Mouse (Mus musculus): ENCODE data around the gene Mybph. TPM values are rescaled to one million over a fixed set of nuclear protein-coding genes. Genes with fewer than 3 reads are reported as not detected.

Mybph gene
- polyA plus RNA-seq, 1 experiment = 0.89 TPM

GRCm38 (mm10) chr1:134212351-134212750 lies 19.1 kb downstream of the Mybph start:
- DNase-seq = no peak
- no peak overlapping the region for H3K27ac ChIP-seq (ENCODE audit: insufficient read depth, low read depth, low read length)
- H3K36me3 ChIP-seq (ENCODE audit: control insufficient read depth, insufficient read depth, low read length) = no peaks in the 10 kb centered on the region
- 0 out of 2 replicates have a peak, but pooled peaks cover 4% of the 10 kb centered on the region for H3K4me1 ChIP-seq (ENCODE audit: control insufficient read depth, insufficient read depth, low read length)
- no peak for TF ChIP-seq CTCF (conservative IDR thresholded peaks at IDR 0.05; ENCODE audit: insufficient read depth, insufficient read length, low read depth, low read length)
- TF ChIP-seq POLR2A (IDR thresholded peaks at IDR 0.05; ENCODE audit: low read depth, low read length) = no peak
- no peaks in the 10 kb centered on the region for H3K27me3 ChIP-seq (replicated peaks; ENCODE audit: control insufficient read depth, insufficient read depth, low read length)
- 77% methylated on average over 6 of the region's 6 CpGs for WGBS
- H3K4me3 ChIP-seq (ENCODE audit: insufficient read depth, low read depth, low read length) = no peak overlapping the region

GRCm38 (mm10) chr1:134213405-134213804 lies 20.2 kb downstream of the Mybph start:
- TF ChIP-seq CTCF (conservative IDR thresholded peaks at IDR 0.05; ENCODE audit: insufficient read depth, insufficient read length, low read depth, low read length) (no peak), POLR2A (IDR thresholded peaks at IDR 0.05; ENCODE audit: low read depth, low read length) (no peak)
- Histone ChIP-seq H3K4me3 (ENCODE audit: insufficient read depth, low read depth, low read length) (no peak overlapping the region), H3K27ac (ENCODE audit: insufficient read depth, low read depth, low read length) (no peak overlapping the region), H3K36me3 (ENCODE audit: control insufficient read depth, insufficient read depth, low read length) (no peaks in the 10 kb centered on the region), H3K4me1 (ENCODE audit: control insufficient read depth, insufficient read depth, low read length) (0 out of 2 replicates have a peak, but pooled peaks cover 4% of the 10 kb centered on the region), H3K27me3 (replicated peaks; ENCODE audit: control insufficient read depth, insufficient read depth, low read length) (no peaks in the 10 kb centered on the region)
- WGBS = 72% methylated on average over 7 of the region's 7 CpGs
- DNase-seq = no peak

- TF ChIP-seq POLR2A (IDR thresholded peaks at IDR 0.05; ENCODE audit: low read depth, low read length) = no peak
- no peak for TF ChIP-seq CTCF (conservative IDR thresholded peaks at IDR 0.05; ENCODE audit: insufficient read depth, insufficient read length, low read depth, low read length)
- no peaks in the 10 kb centered on the region for H3K36me3 ChIP-seq (ENCODE audit: control insufficient read depth, insufficient read depth, low read length)
- peak; percentile 31 for DNase-seq
- WGBS = 52% methylated on average over 7 of the region's 7 CpGs
- H3K4me1 ChIP-seq (ENCODE audit: control insufficient read depth, insufficient read depth, low read length) = 0 out of 2 replicates have a peak, but pooled peaks cover 4% of the 10 kb centered on the region
- H3K4me3 ChIP-seq (ENCODE audit: insufficient read depth, low read depth, low read length) = no peak overlapping the region
- H3K27ac ChIP-seq (ENCODE audit: insufficient read depth, low read depth, low read length) = no peak overlapping the region
- no peaks in the 10 kb centered on the region for H3K27me3 ChIP-seq (replicated peaks; ENCODE audit: control insufficient read depth, insufficient read depth, low read length)
These were observed 21.8 kb downstream of the Mybph start for GRCm38 (mm10) chr1:134215059-134215458.

- Histone ChIP-seq H3K4me1 (ENCODE audit: control insufficient read depth, insufficient read depth, low read length) (0 out of 2 replicates have a peak, but pooled peaks cover 4% of the 10 kb centered on the region), H3K27ac (ENCODE audit: insufficient read depth, low read depth, low read length) (no peak overlapping the region), H3K36me3 (ENCODE audit: control insufficient read depth, insufficient read depth, low read length) (no peaks in the 10 kb centered on the region), H3K4me3 (ENCODE audit: insufficient read depth, low read depth, low read length) (no peak overlapping the region), H3K27me3 (replicated peaks; ENCODE audit: control insufficient read depth, insufficient read depth, low read length) (no peaks in the 10 kb centered on the region)
- WGBS = 70% methylated on average over 11 of the region's 11 CpGs
- no peak for TF ChIP-seq POLR2A (IDR thresholded peaks at IDR 0.05; ENCODE audit: low read depth, low read length)
- no peak for TF ChIP-seq CTCF (conservative IDR thresholded peaks at IDR 0.05; ENCODE audit: insufficient read depth, insufficient read length, low read depth, low read length)
- DNase-seq = no peak
These were observed 22.7 kb downstream of the Mybph start for GRCm38 (mm10) chr1:134215751-134216628.

- no peak for DNase-seq
- WGBS = 84% methylated on average over 2 of the region's 2 CpGs
- no peaks in the 10 kb centered on the region for H3K27me3 ChIP-seq (replicated peaks; ENCODE audit: control insufficient read depth, insufficient read depth, low read length)
These were observed 23.4 kb downstream of the Mybph start for GRCm38 (mm10) chr1:134216629-134216971.

GRCm38 (mm10) chr1:134217028-134217481 lies 23.8 kb downstream of the Mybph start:
- peak; percentile 56 for DNase-seq
- no peak for TF ChIP-seq CTCF (conservative IDR thresholded peaks at IDR 0.05; ENCODE audit: insufficient read depth, insufficient read length, low read depth, low read length)
- TF ChIP-seq POLR2A (IDR thresholded peaks at IDR 0.05; ENCODE audit: low read depth, low read length) = no peak
- H3K4me1 ChIP-seq (ENCODE audit: control insufficient read depth, insufficient read depth, low read length) = 0 out of 2 replicates have a peak, but pooled peaks cover 4% of the 10 kb centered on the region
- H3K4me3 ChIP-seq (ENCODE audit: insufficient read depth, low read depth, low read length) = no peak overlapping the region
- no peaks in the 10 kb centered on the region for H3K36me3 ChIP-seq (ENCODE audit: control insufficient read depth, insufficient read depth, low read length)
- no peaks in the 10 kb centered on the region for H3K27me3 ChIP-seq (replicated peaks; ENCODE audit: control insufficient read depth, insufficient read depth, low read length)
- 40% methylated on average over 12 of the region's 12 CpGs for WGBS
- H3K27ac ChIP-seq (ENCODE audit: insufficient read depth, low read depth, low read length) = peak overlapping the region; percentile 17; the same call in 1 of the 2 replicates

More at GRCm38 (mm10) chr1:134216629-134216971, 23.4 kb downstream of the Mybph start:
- Histone ChIP-seq H3K4me3 (ENCODE audit: insufficient read depth, low read depth, low read length) (no peak overlapping the region), H3K27ac (ENCODE audit: insufficient read depth, low read depth, low read length) (no peak overlapping the region; the same call in 1 of the 2 replicates), H3K36me3 (ENCODE audit: control insufficient read depth, insufficient read depth, low read length) (no peaks in the 10 kb centered on the region), H3K4me1 (ENCODE audit: control insufficient read depth, insufficient read depth, low read length) (0 out of 2 replicates have a peak, but pooled peaks cover 4% of the 10 kb centered on the region)
- TF ChIP-seq CTCF (conservative IDR thresholded peaks at IDR 0.05; ENCODE audit: insufficient read depth, insufficient read length, low read depth, low read length) = 0 out of 2 replicates have a peak, but pooled peaks have one; percentile 7
- TF ChIP-seq POLR2A (IDR thresholded peaks at IDR 0.05; ENCODE audit: low read depth, low read length) = no peak

- 92% methylated on average over 3 of the region's 3 CpGs for WGBS
- no peak overlapping the region for H3K4me3 ChIP-seq (ENCODE audit: insufficient read depth, low read depth, low read length)
- TF ChIP-seq CTCF (conservative IDR thresholded peaks at IDR 0.05; ENCODE audit: insufficient read depth, insufficient read length, low read depth, low read length) = no peak
- TF ChIP-seq POLR2A (IDR thresholded peaks at IDR 0.05; ENCODE audit: low read depth, low read length) = no peak
- no peak overlapping the region for H3K27ac ChIP-seq (ENCODE audit: insufficient read depth, low read depth, low read length)
- no peaks in the 10 kb centered on the region for H3K27me3 ChIP-seq (replicated peaks; ENCODE audit: control insufficient read depth, insufficient read depth, low read length)
- no peak for DNase-seq
- H3K4me1 ChIP-seq (ENCODE audit: control insufficient read depth, insufficient read depth, low read length) = peaks cover 10% of the 10 kb centered on the region; the same call in 1 of the 2 replicates
- no peaks in the 10 kb centered on the region for H3K36me3 ChIP-seq (ENCODE audit: control insufficient read depth, insufficient read depth, low read length)
These were observed 24.7 kb downstream of the Mybph start for GRCm38 (mm10) chr1:134217942-134218341.

Measured in kidney, adult 2 months (tissue).